Mouse (Mus musculus): Measurements from ENCODE around the gene Gm42421. TPM values are rescaled to one million over a fixed set of nuclear protein-coding genes. Genes with fewer than 3 reads are reported as not detected.
A peak's percentile ranks its signal among the peaks of the same experiment; 100 is the strongest.

Gene Gm42421
- polyA plus RNA-seq, 1 experiment from 2014 or later: 0.98 TPM

GRCm38 (mm10) chr5:143975631-143975933 is 47.6 kb downstream of the Gm42421 start:
- whole genome bisulfite sequencing: 67% methylated on average over 2 of the region's 2 CpGs
- Histone ChIP-seq H3K27ac (no peak overlapping the region), H3K9ac (no peak overlapping the region), H3K4me3 (no peak overlapping the region), H3K4me2 (no peak overlapping the region), H3K4me1 (no peaks in the 10 kb centered on the region), H3K27me3 (no peaks in the 10 kb centered on the region), H3K9me3 (no peaks in the 10 kb centered on the region), H3K36me3 (no peaks in the 10 kb centered on the region)
- ATAC-seq (ENCODE audit: insufficient number of reproducible peaks, insufficient read depth, low FRiP score, low TSS enrichment, low read depth): no peak

- Histone ChIP-seq H3K4me2 (no peak overlapping the region), H3K9me3 (no peaks in the 10 kb centered on the region), H3K27me3 (no peaks in the 10 kb centered on the region), H3K4me3 (no peak overlapping the region), H3K27ac (no peak overlapping the region), H3K9ac (no peak overlapping the region), H3K4me1 (0 out of 2 replicates have a peak, but pooled peaks cover 3% of the 10 kb centered on the region), H3K36me3 (no peaks in the 10 kb centered on the region)
- 87% methylated on average over 11 of the region's 11 CpGs for WGBS
- ATAC-seq (ENCODE audit: insufficient number of reproducible peaks, insufficient read depth, low FRiP score, low TSS enrichment, low read depth): no peak
Observed at GRCm38 (mm10) chr5:143976232-143976631, 48.3 kb downstream of the Gm42421 start.

GRCm38 (mm10) chr5:143976726-143977431 is 48.9 kb downstream of the Gm42421 start:
- Histone ChIP-seq H3K27ac (no peak overlapping the region), H3K9ac (no peak overlapping the region), H3K9me3 (no peaks in the 10 kb centered on the region), H3K4me1 (0 out of 2 replicates have a peak, but pooled peaks cover 3% of the 10 kb centered on the region), H3K36me3 (no peaks in the 10 kb centered on the region), H3K4me2 (no peak overlapping the region), H3K27me3 (no peaks in the 10 kb centered on the region), H3K4me3 (no peak overlapping the region)
- 79% methylated on average over 16 of the region's 16 CpGs for WGBS
- no peak for ATAC-seq (ENCODE audit: insufficient number of reproducible peaks, insufficient read depth, low FRiP score, low TSS enrichment, low read depth)

GRCm38 (mm10) chr5:143980858-143981257 is 52.9 kb downstream of the Gm42421 start:
- WGBS: 28% methylated on average over 9 of the region's 9 CpGs
- H3K27ac ChIP-seq: no peak overlapping the region
- H3K4me3 ChIP-seq: no peak overlapping the region
- peak overlapping the region; percentile 46; the same call in 1 of the 2 replicates for H3K9ac ChIP-seq
- no peak overlapping the region for H3K4me2 ChIP-seq
- H3K4me1 ChIP-seq: 0 out of 2 replicates have a peak, but pooled peaks cover 3% of the 10 kb centered on the region
- ATAC-seq (ENCODE audit: insufficient number of reproducible peaks, insufficient read depth, low FRiP score, low TSS enrichment, low read depth): no peak
- H3K27me3 ChIP-seq: no peaks in the 10 kb centered on the region
- H3K36me3 ChIP-seq: peaks cover 14% of the 10 kb centered on the region
- no peaks in the 10 kb centered on the region for H3K9me3 ChIP-seq

GRCm38 (mm10) chr5:143982361-143982760 is 54.4 kb downstream of the Gm42421 start:
- peaks cover 28% of the 10 kb centered on the region for H3K36me3 ChIP-seq
- H3K27ac ChIP-seq: no peak overlapping the region
- H3K9me3 ChIP-seq: no peaks in the 10 kb centered on the region
- WGBS: 96% methylated on average over 2 of the region's 2 CpGs
- H3K4me2 ChIP-seq: no peak overlapping the region
- no peak overlapping the region for H3K4me3 ChIP-seq
- no peak overlapping the region for H3K9ac ChIP-seq
- H3K4me1 ChIP-seq: 0 out of 2 replicates have a peak, but pooled peaks cover 3% of the 10 kb centered on the region
- ATAC-seq (ENCODE audit: insufficient number of reproducible peaks, insufficient read depth, low FRiP score, low TSS enrichment, low read depth): no peak
- H3K27me3 ChIP-seq: no peaks in the 10 kb centered on the region

GRCm38 (mm10) chr5:143985381-143985780 is 57.4 kb downstream of the Gm42421 start:
- no peak for ATAC-seq (ENCODE audit: insufficient number of reproducible peaks, insufficient read depth, low FRiP score, low TSS enrichment, low read depth)
- H3K4me3 ChIP-seq: no peak overlapping the region
- no peaks in the 10 kb centered on the region for H3K9me3 ChIP-seq
- no peak overlapping the region for H3K4me2 ChIP-seq
- H3K4me1 ChIP-seq: 0 out of 2 replicates have a peak, but pooled peaks cover 3% of the 10 kb centered on the region
- 87% methylated on average over 7 of the region's 7 CpGs for WGBS
- H3K27ac ChIP-seq: no peak overlapping the region
- H3K36me3 ChIP-seq: peaks cover 58% of the 10 kb centered on the region
- no peak overlapping the region for H3K9ac ChIP-seq
- H3K27me3 ChIP-seq: no peaks in the 10 kb centered on the region

Other genes starting within 250 kb of the Gm42421 start
- gene Usp42, start 195.9 kb upstream of the Gm42421 start, polyA plus RNA-seq (2015; fragmentation: Nextera tagmentation; extraction: Ambion mirVana): 24.2 and 27.2 TPM in 2 replicates
- 42.5 and 43.2 TPM in 2 replicates for gene Eif2ak1, start 110.4 kb upstream of the Gm42421 start, polyA plus RNA-seq (2015; fragmentation: Nextera tagmentation; extraction: Ambion mirVana)
- 0.29 and 0.48 TPM in 2 replicates for gene Ankrd61, start 30.5 kb upstream of the Gm42421 start, polyA plus RNA-seq (2015; fragmentation: Nextera tagmentation; extraction: Ambion mirVana)
- 86.4 and 95.4 TPM in 2 replicates for gene Aimp2, start 18.3 kb upstream of the Gm42421 start, polyA plus RNA-seq (2015; fragmentation: Nextera tagmentation; extraction: Ambion mirVana)
- gene Pms2, start 18.2 kb upstream of the Gm42421 start, polyA plus RNA-seq (2015; fragmentation: Nextera tagmentation; extraction: Ambion mirVana): 29.4 and 33.0 TPM in 2 replicates
- gene Rsph10b, start 4.9 kb downstream of the Gm42421 start, polyA plus RNA-seq (2015; fragmentation: Nextera tagmentation; extraction: Ambion mirVana): 0.52 and 0.88 TPM in 2 replicates
- gene Ccz1, start 86.7 kb downstream of the Gm42421 start, polyA plus RNA-seq (2015; fragmentation: Nextera tagmentation; extraction: Ambion mirVana): 79.6 and 82.0 TPM in 2 replicates
- 0.58 TPM in 1 of 2 replicates, not detected in the other for gene Ocm, start 98.5 kb downstream of the Gm42421 start, polyA plus RNA-seq (2015; fragmentation: Nextera tagmentation; extraction: Ambion mirVana)
- 4.8 and 5.2 TPM in 2 replicates for gene Lmtk2, start 172.3 kb downstream of the Gm42421 start, polyA plus RNA-seq (2015; fragmentation: Nextera tagmentation; extraction: Ambion mirVana)

Measured in embryonic facial prominence, embryonic 13.5 days (tissue).